In the genomic region with DNA sequence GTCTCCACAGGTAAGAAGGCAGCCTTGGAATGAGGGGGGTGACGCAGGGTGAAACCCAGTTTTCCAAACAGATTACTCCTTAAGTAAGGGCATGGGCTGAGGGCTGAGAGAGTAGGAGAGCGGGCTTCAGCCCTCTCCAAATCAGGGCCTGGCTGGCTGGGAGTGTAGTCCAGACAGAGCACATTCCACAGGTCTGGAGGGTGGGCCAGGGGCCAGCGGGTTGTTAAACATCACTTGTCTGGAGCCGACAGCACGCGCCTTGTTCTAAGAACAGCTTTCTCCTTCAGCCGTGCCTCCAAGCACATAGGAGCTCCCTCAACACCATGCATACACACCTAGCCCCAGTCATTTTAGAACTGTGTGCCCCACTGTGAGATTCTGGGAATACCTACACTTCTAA, we compare ENCODE assay signal across 9 mouse cellular contexts. TPM values are rescaled to one million over a fixed set of nuclear protein-coding genes. Genes with fewer than 3 reads are reported as not detected.
DNase-seq lines count a peak whose midpoint lies in the region; TF ChIP-seq lines count a peak whose summit lies in the region.
"Had no signal": no experiment of that assay in that cellular context is flagged by ENCODE, and none has a peak within 500 bp of the region (broad histone marks: within the 10 kb centered on the region; RNA-seq: fewer than 3 reads in every experiment).

No protein-coding gene starts in this region.

- no peak for TF ChIP-seq CTCF in thymus, adult 2 months (IDR thresholded peaks at IDR 0.05; ENCODE audit: borderline replicate concordance, control insufficient read depth, extremely low read depth, insufficient read depth, low read length, poor library complexity)

- no peak overlapping the region for H3K27ac ChIP-seq in thymus, adult 2 months (ENCODE audit: control insufficient read depth, insufficient read depth, low read length)

- H3K36me3 ChIP-seq in thymus, adult 2 months (ENCODE audit: control insufficient read depth, insufficient read depth, low read length): no peaks in the 10 kb centered on the region

- DNase-seq in cerebellum, postnatal 10 days: peak; percentile 32 to 41
- DNase-seq in cerebellum, adult 11 months: no peak
- peak; percentile 62 for DNase-seq in gastrocnemius, postnatal 10 days
- peak; percentile 83 for DNase-seq in kidney, adult 8-10 months
- DNase-seq in lung, postnatal 4 days: peak; percentile 80 to 93
- DNase-seq in thymus, adult 2 months: no peak
- DNase-seq in frontal cortex, postnatal 25 days (ENCODE audit: low spot score in 2 of 2): no peak
- no peak for DNase-seq in layer of hippocampus, adult 11-12 months (ENCODE audit: low spot score)

- no peak overlapping the region for H3K4me3 ChIP-seq in thymus, adult 2 months (ENCODE audit: control insufficient read depth, insufficient read depth, low read length)
- H3K4me3 ChIP-seq: megakaryocyte, embryonic 14.5 days had no signal

- 94% methylated on average over 7 of the region's 7 CpGs for WGBS in thymus, adult 2 months

- TF ChIP-seq POLR2A in thymus, adult 2 months (IDR thresholded peaks at IDR 0.05; ENCODE audit: control insufficient read depth, extremely low read depth, insufficient read depth, low read length, poor library complexity): no peak

- peaks cover 4% of the 10 kb centered on the region; the same call in 1 of the 2 replicates for H3K4me1 ChIP-seq in thymus, adult 2 months (replicated peaks; ENCODE audit: control insufficient read depth, insufficient read depth, low read length)

- no peaks in the 10 kb centered on the region for H3K27me3 ChIP-seq in thymus, adult 2 months (ENCODE audit: control insufficient read depth, insufficient read depth, low read length)
- H3K27me3 ChIP-seq: megakaryocyte, embryonic 14.5 days had no signal

RNA-seq across cellular contexts. Expression of a gene that starts 26.9 kb away (rescaled TPM):
- total RNA-seq in gastrocnemius, postnatal 10 days (2021): 10 to 100 TPM; 18.2 to 24.0 TPM
- polyA plus RNA-seq in thymus, adult 2 months (2012; rRNA removed): 9.9 and 10.8 TPM in 2 replicates

Comparison
In these comparisons a context has a peak if more than half of its experiments do, and no peak if none do; other contexts are left out.
1. DNase-seq: peak in cerebellum, postnatal 10 days (2 of 2), gastrocnemius, postnatal 10 days (single experiment), kidney, adult 8-10 months (2 of 2) and lung, postnatal 4 days (2 of 2); none in cerebellum, adult 11 months (single experiment), thymus, adult 2 months (single experiment), frontal cortex, postnatal 25 days (0 of 2) and layer of hippocampus, adult 11-12 months (single experiment).